Mouse (Mus musculus) cerebellum, adult 2 months (tissue): ENCODE results near the gene Hes7.

Experiments
- CTCF ChIP-seq: fragments of 200-500 bp; IDR thresholded peaks from 2 replicates; pipeline ENCODE4 v1.5.1; 2011; ENCODE audit warnings: low read depth, mild to moderate bottlenecking, control low read depth, low read length, moderate library complexity, borderline replicate concordance; ENCODE audit not compliant: insufficient read depth
- POLR2A ChIP-seq: fragments of 200-500 bp; IDR thresholded peaks from 2 replicates; pipeline ENCODE4 v1.6.1; 2011; ENCODE audit warnings: low read length, control low read depth, borderline replicate concordance; ENCODE audit not compliant: insufficient read depth

DNA sequence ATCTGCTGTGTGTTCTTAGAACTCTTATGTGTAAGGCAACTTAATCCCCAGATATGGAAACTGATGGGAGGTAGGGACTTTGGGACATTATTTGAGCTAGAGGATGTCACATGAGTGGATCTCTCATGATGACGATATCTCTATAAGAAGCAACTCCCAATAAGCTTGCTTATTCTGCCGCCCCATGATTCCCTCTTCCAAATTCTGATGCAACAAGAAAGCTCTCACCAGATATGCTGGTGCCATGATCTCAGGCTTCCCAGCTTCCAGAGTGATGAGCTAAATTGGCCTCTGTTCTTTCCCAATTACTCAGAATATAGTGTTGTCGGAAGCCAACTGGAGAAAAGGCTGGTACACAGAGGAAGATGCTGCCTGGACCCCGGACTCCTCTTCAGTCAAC, 8.3 kb upstream of the Hes7 start:
- TF ChIP-seq CTCF = no peak
- no peak for TF ChIP-seq POLR2A
